Mouse (Mus musculus) brain, embryonic 14.5 days (tissue): Measurements from ENCODE around the gene Ascl3.

ENCODE experiments used
- CTCF ChIP-seq: fragments of 200-500 bp; IDR thresholded peaks from 2 replicates; pipeline ENCODE4 v1.5.1; 2012; ENCODE audit warnings: inconsistent platforms, mild to moderate bottlenecking, moderate library complexity, borderline replicate concordance; ENCODE audit not compliant: insufficient read depth, insufficient read length; ENCODE audit errors: extremely low read depth
- POLR2A ChIP-seq: fragments of 200-500 bp; IDR thresholded peaks from 2 replicates; pipeline ENCODE4 v1.6.1; 2012; ENCODE audit warnings: mild to moderate bottlenecking, inconsistent platforms, borderline replicate concordance; ENCODE audit not compliant: poor library complexity, insufficient read depth, insufficient read length, severe bottlenecking; ENCODE audit errors: extremely low read depth

- TF ChIP-seq CTCF (no peak), POLR2A (no peak)
Observed at GRCm38 (mm10) chr7:109739822-109740370, 8.4 kb upstream of the Ascl3 start.
